Mouse (Mus musculus) cortical plate, adult 2 months (tissue): ENCODE measurements around the gene Car15.

Experiments used
- CTCF ChIP-seq: fragments of 200-500 bp; IDR thresholded peaks from 2 replicates; pipeline ENCODE4 v1.5.1; 2011; ENCODE audit warnings: mild to moderate bottlenecking, control low read depth, low read length; ENCODE audit not compliant: insufficient read depth; ENCODE audit errors: extremely low read depth
- POLR2A ChIP-seq: fragments of 200-500 bp; IDR thresholded peaks from 2 replicates; pipeline ENCODE4 v1.6.1; 2011; ENCODE audit warnings: mild to moderate bottlenecking, low read length, control low read depth; ENCODE audit not compliant: insufficient read depth; ENCODE audit errors: extremely low read depth

GRCm38 (mm10) chr16:17851331-17851730 is 13.2 kb upstream of the Car15 start:
- TF ChIP-seq POLR2A = no peak
- no peak for TF ChIP-seq CTCF
